Mouse (Mus musculus): ENCODE results near the gene Uba2.

- TF ChIP-seq ZC3H11A (IDR thresholded peaks at IDR 0.05; ENCODE audit: borderline replicate concordance, low read depth, low read length), result no peak
- no peak for TF ChIP-seq ZNF384 (IDR thresholded peaks at IDR 0.05; ENCODE audit: low read depth, low read length)
- TF ChIP-seq MAFK (IDR thresholded peaks at IDR 0.05; ENCODE audit: insufficient read depth, low read depth, low read length), result no peak
These were observed 37.4 kb downstream of the Uba2 start for GRCm38 (mm10) chr7:34131959-34132354.

All from ES-E14 (cell line).